Mouse (Mus musculus) 416B (cell line): Measurements from ENCODE around the gene P4ha2.
A peak's percentile ranks its signal among the peaks of the same experiment; 100 is the strongest.

Experiments
- DNase-seq: peaks from one replicate; pipeline ENCODE4 v3.0.0; 2011; ENCODE audit warnings: low read depth

P4ha2 gene

GRCm38 (mm10) chr11:54068520-54069371 is 31.1 kb upstream of the P4ha2 start, which contains the start of gene Pdlim4:
TSS of gene Pdlim4 (minus strand) at chr11:54069014.
- DNase-seq: no peak

DNA sequence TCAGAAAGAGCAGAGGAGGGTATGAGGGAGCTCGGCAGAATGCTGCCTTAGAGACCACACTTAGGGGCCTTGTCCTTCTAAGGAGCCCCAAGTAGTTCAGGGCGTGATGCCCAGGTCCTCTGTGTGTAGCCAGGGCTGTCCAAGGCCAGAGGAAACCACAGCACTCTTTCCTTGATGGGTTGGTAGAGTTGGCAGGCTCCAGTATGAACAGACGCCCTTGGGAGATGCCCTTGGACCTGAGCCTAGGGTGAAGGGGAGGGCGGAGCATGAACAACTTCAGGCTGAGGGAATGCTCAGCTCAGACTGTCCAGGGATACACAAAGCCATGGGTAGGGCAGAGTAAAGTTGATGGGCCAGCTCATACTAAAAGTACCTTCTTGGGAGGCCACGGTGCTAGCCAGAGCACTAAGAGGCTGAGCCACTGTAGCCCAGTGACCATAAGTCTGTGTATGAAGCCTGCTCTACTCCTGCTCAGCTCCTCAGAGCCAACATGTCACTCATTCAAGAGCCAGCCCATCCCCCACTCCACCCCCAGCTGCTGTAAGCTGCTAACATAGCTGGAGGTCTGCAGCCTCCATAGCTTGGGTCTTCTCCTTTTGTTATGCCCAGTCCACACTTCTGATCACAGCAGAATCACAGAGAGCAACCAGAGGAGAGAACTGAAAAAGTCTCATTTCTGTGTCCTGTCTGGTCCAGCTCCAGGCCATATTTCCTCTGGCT is 28.0 kb upstream of the P4ha2 start:
- no peak for DNase-seq

GRCm38 (mm10) chr11:54073291-54073690 is 26.6 kb upstream of the P4ha2 start:
- no peak for DNase-seq

DNA sequence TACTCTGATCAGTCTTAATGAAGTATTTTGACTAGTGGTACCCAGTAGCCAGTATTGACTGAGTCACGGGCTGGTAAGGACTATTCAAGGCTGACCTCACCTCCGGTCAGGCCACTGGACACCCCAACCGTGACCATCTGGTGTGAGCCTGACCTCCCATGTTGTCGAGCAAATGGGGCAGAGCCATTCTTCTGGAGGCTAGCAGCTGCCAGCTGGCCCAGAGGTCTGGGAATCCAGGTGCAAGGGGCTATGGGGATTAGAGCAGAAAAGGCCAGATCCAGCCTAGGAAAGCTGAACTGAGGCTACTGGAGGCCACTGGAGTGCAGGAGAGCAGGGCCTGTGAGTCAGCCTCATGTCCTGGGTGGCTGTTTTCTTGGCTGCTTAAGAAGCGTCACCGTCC is 24.5 kb upstream of the P4ha2 start:
- no peak for DNase-seq

- DNase-seq: no peak
Observed at GRCm38 (mm10) chr11:54076101-54076500, 23.8 kb upstream of the P4ha2 start.

DNA sequence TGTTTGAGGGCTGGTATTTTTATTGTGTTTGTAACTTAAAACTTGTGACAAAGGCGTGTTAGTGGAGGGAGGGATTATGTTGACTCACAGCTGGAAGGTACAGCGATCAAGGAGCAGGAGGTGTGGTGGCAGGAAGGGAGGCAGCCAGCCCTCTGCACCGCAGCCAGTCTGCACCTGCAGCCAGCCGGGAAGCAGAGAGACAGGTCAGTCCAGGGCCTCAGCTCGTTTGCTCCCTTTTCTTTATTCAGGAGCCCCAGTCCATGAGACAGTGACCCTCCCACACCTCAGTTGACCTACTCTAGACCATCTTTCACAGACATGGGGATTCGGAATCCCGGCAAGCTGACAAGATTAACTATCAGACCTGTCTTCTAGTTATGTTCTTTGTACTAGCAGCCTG is 19.5 kb upstream of the P4ha2 start:
- no peak for DNase-seq

DNA sequence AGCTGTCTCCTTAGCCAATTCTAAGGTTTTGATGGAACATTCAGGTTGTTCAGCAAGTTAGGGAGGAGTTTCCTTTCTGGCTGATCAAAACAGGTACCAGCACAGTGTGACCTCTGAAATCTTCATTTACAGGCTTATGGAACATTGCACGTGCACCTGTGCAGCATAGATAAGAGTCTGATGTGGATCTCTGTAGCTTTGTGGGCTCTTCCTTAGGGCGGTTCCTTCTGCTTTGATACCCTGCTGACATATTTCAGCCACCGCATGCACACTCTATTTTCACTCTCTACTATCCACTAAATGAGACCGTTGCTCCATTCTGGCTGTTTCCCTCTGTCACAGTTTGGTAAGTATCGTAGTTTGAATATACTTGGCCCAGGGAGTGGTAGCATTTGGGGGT is 17.2 kb upstream of the P4ha2 start:
- no peak for DNase-seq

DNA sequence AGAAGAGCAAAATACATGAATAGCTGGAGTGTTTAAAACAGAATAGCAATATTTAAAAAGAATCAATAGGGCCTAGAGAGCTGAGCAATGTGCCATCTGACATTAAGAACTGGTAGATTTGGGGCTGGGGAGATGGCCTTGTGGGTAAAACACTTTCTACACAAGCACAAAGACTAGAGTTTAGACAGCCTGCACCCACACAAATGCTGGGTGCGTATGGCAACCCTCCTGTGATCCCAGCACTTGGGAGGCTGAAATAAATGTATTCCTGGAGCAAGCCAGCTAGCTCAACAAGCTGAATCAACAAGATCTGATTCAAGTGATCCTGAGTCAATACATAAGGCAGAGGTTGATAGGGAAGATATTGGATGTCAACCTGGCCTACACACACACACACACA is 14.9 kb upstream of the P4ha2 start:
- no peak for DNase-seq

DNA sequence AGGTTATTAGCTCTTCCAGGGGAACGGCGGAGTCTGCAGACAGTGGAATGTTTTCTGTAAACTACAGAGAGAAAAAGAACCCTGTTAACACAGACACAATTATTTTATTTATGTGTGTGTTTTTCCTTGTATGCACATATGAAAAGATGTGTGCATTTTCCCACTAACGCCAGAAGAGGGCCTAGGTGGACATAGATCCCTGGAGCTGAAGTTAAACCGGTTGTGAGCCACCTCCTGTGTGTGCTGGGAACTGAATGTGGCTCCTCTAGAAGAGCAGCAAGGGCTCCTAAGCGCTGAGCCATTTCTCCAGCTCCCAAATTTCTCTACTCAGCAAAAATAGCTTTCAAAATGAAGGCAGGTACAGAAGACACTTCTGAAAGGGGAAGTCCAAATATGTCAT is 14.1 kb upstream of the P4ha2 start:
- DNase-seq: peak; percentile 17

DNA sequence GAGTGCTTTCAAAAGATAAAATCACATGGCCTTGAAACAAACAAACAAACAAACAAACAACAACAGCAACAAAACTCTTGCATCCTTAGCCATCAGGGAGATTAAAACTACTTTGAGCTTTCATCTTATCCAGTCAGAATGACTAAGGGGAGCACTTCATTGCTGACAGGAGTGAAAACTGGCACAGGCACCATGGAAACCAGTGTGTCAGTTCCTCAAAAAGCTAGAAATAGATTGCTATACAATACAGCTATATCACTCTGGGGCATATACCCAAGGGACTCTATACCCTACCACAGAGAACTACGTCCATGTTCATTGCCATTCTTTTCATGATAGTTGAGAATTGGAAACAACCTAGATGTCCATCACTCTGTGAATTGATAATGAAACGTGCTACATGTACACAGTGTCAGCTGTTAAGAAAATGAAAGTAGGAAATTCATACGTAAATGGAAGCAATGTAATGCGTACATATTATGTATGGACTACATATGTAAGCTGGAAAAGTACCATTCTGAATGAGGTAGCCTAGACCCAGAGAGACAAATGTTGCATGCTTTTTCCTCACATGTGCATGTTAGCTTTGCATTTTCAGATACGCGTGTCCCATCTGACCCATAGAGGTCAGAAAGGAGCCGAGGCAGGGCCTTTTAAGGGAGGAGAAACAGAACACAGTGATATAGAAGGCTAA is 11.5 kb upstream of the P4ha2 start:
- DNase-seq: peak; percentile 36

DNA sequence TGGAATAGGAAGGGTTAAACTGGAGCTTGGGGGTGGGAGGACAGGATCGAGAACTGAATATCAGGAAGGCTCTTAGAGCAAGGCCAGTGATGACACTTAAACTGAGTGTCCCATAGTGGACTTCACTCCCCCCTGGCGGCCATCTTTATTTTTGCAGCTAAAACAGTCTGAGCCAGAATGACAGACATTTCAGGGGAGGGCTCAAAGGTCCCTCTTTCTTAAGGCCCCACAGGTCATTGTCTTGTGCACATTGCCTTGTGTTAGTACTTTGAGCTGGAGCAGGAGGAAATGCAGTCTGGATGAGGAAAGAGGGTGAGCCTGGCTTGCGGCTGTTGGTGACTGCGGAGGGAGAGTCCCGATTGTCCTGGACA is 11.0 kb upstream of the P4ha2 start:
- peak; percentile 50 for DNase-seq

DNA sequence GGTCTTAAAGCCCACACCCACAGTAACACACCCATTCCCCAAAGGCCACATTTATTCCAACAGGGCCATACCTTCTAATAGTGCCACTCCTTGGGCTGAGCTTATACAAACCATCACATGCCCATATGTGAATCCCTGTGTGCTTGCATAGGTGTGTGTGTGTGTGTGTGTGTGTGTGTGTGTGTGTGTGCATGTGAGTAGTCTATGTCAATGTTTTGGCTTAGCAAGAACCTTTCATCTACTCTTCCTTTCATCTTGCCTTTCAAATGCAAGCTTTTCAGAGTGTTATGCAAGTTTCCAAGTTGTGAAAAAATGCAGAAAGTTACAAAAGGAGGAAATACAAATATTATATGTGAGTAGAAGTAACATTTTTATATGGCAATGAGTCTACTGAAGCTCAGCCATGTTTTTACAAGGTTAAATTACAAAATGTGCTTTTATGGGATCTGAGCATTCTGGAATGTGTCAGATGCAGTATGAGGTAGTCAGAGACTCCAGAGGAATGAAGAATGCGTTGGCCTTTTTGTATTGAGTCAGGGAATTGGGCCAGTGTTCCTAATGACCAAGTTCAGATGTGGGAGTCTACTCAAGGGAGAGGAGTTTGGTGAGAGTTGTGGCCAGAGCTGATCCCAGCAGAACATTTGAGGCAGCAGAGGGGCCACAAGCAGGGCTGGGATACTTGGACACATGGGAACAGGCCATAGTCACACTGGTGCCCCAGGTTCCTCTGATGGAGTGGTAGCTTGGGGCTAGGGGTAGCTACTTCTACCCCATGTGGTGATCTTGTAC is 9.6 kb upstream of the P4ha2 start:
- no peak for DNase-seq

DNA sequence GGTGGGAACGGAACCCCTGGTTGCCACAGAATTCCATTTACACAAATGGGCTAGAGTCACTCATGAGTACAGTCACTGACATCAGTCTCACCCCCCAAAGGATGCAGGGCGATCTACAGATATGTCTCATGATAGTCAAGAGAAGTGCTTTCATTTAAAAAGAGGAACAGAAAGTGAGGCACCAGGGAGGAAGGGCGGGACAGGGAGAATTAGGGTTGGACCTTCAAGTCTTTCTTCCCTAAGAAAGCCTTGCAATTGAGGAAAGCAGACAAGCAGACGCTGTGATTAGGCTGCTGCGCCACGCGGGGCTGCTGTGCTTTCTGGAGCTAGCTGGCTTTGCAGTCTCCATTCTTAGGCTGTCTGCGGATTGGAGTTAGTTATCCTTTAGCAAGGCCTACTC is 8.2 kb upstream of the P4ha2 start:
- peak; percentile 42 for DNase-seq

DNA sequence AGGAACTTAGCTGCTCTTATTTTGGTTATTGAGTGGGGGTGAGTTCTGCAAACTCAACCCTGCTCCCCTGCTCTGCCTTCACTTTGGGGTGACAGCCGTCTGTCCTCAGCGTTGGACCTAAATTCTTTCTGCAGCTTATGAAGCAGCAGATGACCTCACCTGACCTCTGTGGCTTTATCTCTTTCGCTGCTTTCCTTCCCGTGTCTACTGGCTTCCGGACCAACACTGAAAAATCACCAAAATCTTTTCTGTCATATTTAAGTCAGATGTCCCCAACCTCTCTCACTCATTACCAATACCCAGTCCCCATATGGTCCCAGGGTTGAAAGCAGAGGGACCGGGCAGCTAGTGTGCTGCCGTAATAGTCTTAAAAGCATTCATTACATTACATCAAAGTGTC is 7.7 kb upstream of the P4ha2 start:
- peak; percentile 70 for DNase-seq

- peak; percentile 35 for DNase-seq
Observed at GRCm38 (mm10) chr11:54093000-54093399, 6.9 kb upstream of the P4ha2 start.

- DNase-seq: no peak
Observed at GRCm38 (mm10) chr11:54100692-54101591, 1.0 kb downstream of the P4ha2 start.

DNA sequence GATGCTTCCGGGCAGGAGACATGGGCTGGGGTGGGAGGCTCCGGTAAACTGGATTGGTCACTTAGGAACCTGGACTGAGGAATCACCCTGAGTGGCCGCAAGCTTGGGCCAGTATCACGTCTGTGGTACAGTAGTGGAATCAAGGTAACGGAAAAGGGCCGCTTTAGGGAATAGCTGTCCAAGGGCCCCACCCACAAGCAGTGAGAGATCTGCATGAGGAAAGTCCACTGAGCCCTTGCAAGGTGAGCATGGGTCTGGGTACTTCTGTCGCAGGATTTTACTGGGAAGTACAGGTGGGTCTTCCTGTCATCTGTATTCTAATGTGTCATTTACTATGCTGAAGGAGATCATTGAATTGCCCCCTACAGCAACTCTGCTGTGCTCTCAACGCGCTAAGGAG is 1.8 kb downstream of the P4ha2 start:
- no peak for DNase-seq

DNA sequence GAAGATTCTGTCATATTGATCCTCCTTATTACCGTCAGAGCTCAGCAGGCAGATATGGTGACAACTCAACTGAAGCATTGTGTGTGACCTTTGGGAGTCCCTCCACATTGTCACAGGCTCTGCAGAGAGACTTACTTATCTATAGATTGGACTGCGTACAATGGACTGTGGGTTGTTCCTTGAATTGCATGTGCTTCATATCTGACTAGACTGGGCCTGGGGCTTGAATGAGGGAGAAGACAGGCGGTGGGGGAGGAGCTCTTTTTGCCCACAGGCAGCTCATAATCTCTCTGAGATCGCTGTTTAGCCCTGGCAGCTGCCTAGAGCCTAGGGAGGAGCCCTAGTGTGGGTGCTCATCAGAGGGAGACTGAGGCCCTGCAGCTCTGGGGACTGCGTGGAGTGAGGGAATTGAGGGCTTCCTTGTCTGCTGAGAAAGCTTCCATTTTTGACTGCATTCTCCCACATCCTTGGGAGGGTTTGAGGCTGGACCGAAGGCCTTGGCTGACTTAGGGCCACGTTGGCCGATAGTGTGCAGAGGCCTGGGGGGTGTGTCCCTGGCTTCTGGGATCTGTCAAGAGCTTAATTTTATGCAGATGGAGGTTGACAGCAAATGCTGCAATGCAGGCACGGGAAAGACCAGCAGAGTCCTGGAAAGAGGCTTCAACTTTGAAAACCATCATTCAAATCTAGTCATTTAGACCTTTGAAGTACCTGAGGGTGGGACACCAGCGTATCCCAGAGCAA is 3.0 kb downstream of the P4ha2 start:
- no peak for DNase-seq

DNA sequence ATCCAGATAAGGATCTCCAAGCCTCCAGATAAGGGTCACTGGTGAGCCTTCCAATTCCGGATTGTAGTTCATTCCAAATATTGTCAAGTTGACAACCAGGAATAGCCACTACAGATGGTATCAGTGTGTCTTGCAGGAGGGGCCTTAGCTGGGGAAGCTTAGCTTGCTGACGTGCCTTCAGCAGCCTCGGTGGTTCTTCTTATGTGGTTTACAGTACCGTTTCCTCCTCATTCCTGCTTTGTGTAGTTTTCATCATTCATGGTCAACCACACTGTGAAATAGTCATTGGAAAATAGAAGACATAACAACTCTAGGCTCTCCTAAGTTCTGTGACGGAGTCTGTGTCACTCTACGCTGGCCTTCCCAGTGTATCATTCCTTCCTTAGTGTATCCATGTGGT is 5.1 kb downstream of the P4ha2 start:
- DNase-seq: no peak

DNA sequence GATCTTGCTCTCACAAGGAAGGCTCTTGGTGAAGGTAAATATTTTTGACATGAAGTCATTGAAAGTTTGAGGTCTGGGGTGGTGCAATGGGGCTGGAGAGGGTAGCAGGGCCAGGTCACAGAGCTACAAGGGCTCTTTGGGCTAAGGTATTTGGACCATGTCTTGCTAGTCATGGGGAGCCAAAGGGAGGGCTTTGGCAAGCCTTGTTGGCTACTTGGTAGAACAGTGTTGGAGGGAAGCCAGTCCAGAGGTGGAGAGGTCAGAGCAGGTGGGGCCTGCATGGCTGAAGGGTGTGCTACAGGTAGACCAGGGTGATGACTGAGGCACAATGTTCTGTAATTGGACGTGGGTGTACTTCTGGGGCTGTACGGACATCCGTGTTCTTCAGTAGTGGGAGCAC is 6.8 kb downstream of the P4ha2 start:
- no peak for DNase-seq
